Mouse (Mus musculus) heart, postnatal 10 days (tissue): ENCODE results near the gene Dtx4. TPM values are rescaled to one million over a fixed set of nuclear protein-coding genes. Genes with fewer than 3 reads are reported as not detected.
A peak's percentile ranks its signal among the peaks of the same experiment; 100 is the strongest.

ENCODE experiments used
- DNase-seq, 2 experiments: peaks; one replicate each; pipeline ENCODE4 v3.0.0; 2021
- intact Hi-C: fragments of 180-260 bp; cut with DNase I; formaldehyde crosslinking; loops from one replicate; pipeline ENCODE4 v1.15.1; 2025
- total RNA-seq, 2 experiments: library from RNA; stranded (reverse); gene quantifications; 2 replicates each; pipeline ENCODE4 v1.2.3; 2021

Gene Dtx4
- total RNA-seq, 2 experiments from 2014 or later: 9.6 to 10.7 TPM

- intact Hi-C loops: no loop called here
- DNase-seq: no peak
Observed at GRCm38 (mm10) chr19:12472381-12472976, 28.8 kb downstream of the Dtx4 start.

- intact Hi-C loops: no loop called here
- no peak for DNase-seq
Observed at GRCm38 (mm10) chr19:12471866-12472265, 29.4 kb downstream of the Dtx4 start.

DNA sequence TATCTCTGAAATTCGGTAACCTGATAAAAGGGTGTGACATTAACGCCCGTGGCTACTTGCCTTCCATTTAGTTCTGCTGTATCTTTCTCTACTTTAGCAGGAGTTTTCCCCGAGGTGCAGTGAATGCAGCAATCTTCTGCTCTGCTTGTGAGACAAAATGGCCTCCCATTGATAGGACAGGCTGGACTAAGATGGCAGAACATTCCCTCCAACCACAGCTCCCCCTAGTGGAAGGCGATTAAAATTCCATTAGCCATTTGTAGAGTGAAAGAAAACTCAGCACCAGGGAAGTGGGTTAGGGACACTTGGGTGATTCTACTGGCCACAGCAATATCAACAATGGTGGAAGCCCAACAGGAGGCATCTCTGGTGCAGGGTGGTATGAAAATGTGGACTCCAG lies 33.8 kb downstream of the Dtx4 start:
- intact Hi-C loops: loop anchor here (5.0 kb wide), 2 partner anchors 35 to 50 kb away; partner anchors contain the start of gene Dtx4
- peak in 1 of 2 experiments; percentile 68 for DNase-seq

DNA sequence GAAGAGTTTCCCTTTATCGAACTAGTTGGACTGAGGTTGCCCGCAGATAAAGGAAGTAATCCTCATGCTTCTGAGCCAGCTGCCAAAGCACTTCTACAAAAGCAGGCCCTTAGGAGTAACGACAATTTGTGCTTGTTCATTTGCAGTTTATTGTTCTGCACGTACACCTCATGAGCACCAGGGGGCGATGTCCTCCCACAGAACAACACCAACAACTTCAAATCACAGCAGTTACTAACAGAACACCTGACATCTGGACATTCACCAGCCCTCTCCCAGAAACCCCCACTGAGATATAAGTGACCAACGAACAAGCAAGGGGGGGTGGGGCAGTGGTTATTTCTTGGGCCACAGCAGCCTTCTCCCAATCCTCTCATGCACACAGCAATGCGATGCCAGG lies 35.0 kb downstream of the Dtx4 start:
- peak; percentile 71 to 79 for DNase-seq
- intact Hi-C loops: loop anchor here (1.0 to 5.0 kb wide), 3 partner anchors 36 to 126 kb away; partner anchors contain the start of gene Dtx4

- intact Hi-C loops: loop anchor here (1.0 to 5.0 kb wide), 3 partner anchors 37 to 127 kb away; partner anchors contain the start of gene Dtx4
- DNase-seq: no peak
Observed at GRCm38 (mm10) chr19:12465530-12466144, 35.6 kb downstream of the Dtx4 start.

GRCm38 (mm10) chr19:12464674-12465073 lies 36.6 kb downstream of the Dtx4 start:
- intact Hi-C loops: loop anchor here (5.0 kb wide), 2 partner anchors 38 to 53 kb away; partner anchors contain the start of gene Dtx4

GRCm38 (mm10) chr19:12464127-12464526 lies 37.1 kb downstream of the Dtx4 start:
- intact Hi-C loops: no loop called here
- DNase-seq: no peak

More at GRCm38 (mm10) chr19:12464674-12465073, 36.6 kb downstream of the Dtx4 start:
- no peak for DNase-seq

- intact Hi-C loops: no loop called here
- DNase-seq: peak in 1 of 2 experiments; percentile 47
Observed at GRCm38 (mm10) chr19:12463722-12464035, 37.6 kb downstream of the Dtx4 start.

GRCm38 (mm10) chr19:12462851-12463721 lies 38.2 kb downstream of the Dtx4 start:
- DNase-seq: no peak
- intact Hi-C loops: no loop called here

GRCm38 (mm10) chr19:12460282-12461249 lies 40.7 kb downstream of the Dtx4 start, which contains the start of gene Mpeg1:
Gene Mpeg1 (plus strand): TSS chr19:12460779.
- intact Hi-C loops: no loop called here
- DNase-seq: no peak

GRCm38 (mm10) chr19:12459516-12459915 lies 41.7 kb downstream of the Dtx4 start:
- intact Hi-C loops: no loop called here
- DNase-seq: no peak

- intact Hi-C loops: no loop called here
Observed at GRCm38 (mm10) chr19:12457401-12458066, 43.7 kb downstream of the Dtx4 start.

GRCm38 (mm10) chr19:12445014-12445413 lies 56.2 kb downstream of the Dtx4 start:
- intact Hi-C loops: no loop called here
- DNase-seq: no peak

More at GRCm38 (mm10) chr19:12457401-12458066, 43.7 kb downstream of the Dtx4 start:
- DNase-seq: no peak

DNA sequence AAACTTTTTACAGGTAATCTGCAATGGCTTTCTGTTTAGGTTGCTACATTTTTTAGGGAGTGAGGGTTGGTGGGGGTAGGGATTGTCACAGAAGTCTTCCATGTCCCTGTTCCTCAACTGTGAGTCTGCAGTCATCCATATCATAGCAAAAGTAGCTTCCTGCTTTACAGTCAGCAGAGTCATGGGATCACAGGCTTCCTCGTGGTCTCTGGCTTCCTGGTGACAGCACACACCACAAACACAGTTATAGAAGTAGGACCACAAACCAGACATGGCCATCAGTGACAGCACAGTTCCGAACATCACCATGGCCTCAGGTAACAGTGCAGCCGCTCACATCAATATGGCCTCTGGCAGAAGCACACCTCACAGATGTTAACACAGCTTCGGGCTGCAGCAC lies 58.7 kb downstream of the Dtx4 start:
- intact Hi-C loops: no loop called here
- DNase-seq: no peak

GRCm38 (mm10) chr19:12440103-12440725 lies 61.0 kb downstream of the Dtx4 start:
- DNase-seq: no peak
- intact Hi-C loops: no loop called here

DNA sequence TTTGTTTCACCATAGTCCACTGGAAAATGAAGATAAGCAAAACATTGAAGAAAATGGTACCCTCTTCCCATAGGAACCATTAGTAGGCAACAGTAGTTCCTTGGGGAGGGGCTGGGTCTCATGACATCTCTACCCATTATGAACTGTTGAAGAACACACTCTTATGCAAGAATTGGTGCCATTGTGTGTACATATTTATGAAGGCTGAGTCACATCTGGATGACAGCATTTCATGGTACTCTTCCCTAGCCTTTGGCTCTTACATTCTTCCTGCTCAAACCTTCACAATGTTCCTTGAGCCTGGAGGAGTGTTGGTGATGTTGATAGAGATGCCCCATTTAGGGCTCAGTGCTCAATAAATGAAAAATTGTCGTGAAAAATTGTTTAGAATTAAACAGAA lies 61.7 kb downstream of the Dtx4 start:
- DNase-seq: no peak
- intact Hi-C loops: no loop called here

DNA sequence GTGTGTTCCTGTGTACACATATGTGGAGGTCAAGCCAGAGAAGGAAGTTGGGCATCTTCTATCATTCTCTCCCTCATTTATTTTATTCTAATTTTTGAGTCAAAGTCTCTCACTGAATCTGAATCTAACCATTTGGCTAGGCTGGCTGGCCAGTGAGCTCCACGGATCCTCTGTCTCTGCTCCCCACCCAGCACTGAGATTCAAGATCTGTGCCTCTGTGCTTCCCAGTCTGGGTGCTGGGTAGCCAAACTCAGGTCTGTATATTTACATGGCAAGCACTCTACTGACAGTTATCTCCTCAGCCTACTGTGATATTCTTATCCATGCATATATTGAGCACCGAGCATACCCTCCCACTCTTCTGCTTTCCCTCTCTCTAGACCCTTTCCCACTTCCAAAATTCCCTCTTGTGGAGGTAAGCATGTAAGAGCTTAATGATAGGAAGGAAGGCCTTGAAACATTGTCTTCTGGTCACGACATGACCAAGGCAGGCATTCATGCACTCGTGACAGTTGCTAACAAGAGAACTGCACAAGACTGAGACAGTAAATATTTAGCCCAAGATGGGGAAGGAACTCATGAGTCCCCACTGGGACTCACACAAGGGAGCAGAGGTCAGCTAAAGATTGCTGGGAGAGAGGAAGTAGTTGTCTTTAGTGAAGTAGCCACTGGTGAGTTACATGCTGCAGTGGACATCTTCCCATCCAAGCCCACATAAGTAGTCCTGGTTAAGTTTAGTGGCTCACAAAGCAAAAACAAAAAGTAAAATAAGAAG lies 65.3 kb downstream of the Dtx4 start:
- DNase-seq: no peak
- intact Hi-C loops: no loop called here

DNA sequence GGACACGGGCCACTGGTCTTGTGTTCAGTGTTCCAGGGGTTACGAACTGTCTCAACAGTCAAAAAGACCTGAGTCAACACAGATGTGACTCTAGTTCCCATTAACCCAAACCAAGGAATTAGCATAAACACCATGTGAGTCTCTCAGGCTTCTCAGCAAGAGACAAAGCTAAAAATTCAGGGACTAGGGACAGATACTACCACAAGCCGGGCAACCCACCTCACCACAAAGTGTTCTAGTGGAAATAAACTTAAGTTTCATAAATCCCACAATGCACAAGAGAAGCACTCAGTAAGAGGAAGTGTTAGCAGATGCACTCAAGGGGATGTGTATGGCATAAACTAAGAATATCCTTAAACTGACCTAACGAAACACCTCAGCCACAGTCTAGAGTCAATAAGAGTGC lies 66.2 kb downstream of the Dtx4 start:
- intact Hi-C loops: no loop called here
- DNase-seq: peak in 1 of 2 experiments; percentile 8
